Mouse (Mus musculus): Measurements from ENCODE around the gene Chst11.

Gene Chst11

DNA sequence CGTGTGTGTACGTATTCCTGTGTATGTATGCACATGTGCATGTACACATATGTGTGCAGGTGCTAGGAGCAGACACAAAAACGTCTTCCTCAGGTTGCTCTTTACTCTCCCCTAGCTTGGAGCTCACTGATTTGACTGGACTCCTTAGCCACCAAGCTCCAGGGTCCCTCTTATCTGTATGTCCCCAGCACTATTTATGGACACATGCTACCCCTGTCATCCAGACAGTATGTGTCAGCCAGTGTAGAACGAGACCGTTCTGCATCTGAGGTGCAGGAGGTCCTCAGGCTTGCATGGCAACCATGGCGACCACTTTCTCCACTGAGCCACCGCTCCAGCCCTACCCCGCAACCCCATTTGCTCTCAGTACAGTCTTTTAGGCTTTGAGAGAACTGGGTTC lies 93.4 kb downstream of the Chst11 start:
- DNase-seq (ENCODE audit: low spot score): no peak

DNA sequence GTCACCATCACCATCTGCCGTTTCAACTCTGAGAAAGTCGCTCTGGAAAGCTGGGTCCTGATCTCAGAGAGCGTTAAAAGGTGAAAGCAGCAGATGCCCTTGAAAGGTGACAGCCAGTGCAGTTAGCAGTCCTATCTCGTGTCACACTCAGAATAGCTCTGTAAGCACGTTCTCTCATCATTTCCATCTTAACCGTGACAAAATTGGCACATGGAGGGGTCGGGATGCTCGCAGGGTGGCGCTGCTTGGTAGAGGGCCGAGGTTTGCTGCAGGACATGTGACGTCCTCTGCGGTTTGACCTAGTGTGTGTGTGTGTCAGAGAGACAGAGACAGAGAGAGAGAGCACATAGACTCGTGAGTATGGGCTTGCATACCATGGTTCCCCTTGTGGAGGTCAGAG lies 94.5 kb downstream of the Chst11 start:
- DNase-seq (ENCODE audit: low spot score): no peak

DNA sequence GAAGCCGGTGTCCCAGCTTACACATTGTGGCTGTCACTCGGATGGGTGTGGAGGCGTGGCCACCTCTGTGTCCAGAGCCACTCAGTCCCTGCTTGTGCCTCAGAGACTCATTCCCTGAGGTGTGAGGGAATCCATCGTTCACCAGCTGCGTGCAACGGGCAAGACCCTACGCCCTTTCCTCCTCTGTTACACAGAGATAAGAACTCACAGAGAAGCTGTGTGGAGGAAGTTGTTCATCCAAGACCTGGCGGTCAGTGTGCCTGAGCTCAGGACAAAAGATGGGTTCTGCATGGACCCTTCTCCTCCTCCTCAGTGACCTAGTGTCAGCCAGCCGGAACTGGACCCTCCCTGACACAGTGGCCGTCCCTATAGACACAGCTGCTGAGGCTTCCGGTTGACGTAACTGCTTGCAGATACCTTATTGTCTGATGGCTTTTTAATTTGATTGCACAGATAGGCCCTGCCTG lies 95.0 kb downstream of the Chst11 start:
- DNase-seq (ENCODE audit: low spot score): no peak

DNA sequence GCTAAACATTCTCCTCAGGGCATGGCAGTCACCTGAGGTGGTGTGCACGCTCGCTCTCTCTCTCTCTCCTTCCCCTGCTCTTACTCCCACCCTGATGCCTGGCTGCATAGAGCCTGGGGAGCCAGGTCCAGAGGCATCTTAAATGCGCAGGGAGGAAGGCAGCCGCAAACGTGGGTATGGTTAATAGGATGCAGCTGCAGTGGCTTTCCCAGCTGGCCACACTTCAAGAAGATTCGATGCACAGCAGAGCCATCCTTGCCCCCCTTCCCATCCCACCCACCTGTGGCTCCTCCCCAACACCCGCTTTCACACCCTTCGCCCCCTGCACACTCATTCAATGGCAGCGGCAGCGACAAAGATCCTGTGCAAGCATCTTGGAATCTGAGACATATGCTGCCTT lies 95.6 kb downstream of the Chst11 start:
- no peak for DNase-seq (ENCODE audit: low spot score)

DNA sequence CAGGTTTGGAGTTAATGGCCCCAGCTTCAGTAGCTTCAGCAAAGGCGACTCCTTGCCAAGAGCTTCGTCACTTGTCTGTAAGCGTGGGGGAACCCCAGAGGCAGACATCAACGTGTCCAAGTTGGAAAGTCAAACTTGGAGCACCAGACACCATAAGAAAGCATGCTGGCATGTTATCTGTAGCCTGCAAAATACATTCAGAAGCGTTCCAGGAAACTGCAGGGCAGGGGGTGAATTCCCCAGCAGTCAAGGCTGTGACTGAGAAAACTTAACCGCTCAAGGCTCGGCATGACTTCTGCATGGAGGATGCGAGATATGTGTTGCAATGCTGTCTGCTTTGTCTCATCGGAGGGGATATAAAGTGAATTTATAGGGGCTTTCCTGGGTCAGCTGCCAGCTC lies 98.6 kb downstream of the Chst11 start:
- DNase-seq (ENCODE audit: low spot score): no peak

DNA sequence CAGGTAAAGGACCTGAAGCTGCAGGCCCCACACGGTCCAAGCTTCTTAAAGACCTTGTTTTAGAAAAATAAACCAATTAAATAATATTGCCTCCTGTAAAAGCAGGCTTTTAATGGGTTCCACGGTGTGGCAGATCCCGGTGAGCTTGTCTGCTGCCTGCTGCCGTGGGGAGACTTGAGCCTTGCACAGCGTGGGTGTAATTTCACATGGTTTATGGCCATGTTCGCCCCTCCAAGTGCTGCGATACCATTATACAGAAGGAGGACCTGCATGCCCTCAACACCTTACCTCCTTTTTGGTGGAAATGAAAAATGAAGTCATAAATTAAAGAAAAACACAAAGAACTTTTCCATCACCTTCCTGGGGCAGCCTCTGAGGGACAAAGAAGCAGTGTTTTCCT lies 103.0 kb downstream of the Chst11 start:
- DNase-seq (ENCODE audit: low spot score): no peak

DNA sequence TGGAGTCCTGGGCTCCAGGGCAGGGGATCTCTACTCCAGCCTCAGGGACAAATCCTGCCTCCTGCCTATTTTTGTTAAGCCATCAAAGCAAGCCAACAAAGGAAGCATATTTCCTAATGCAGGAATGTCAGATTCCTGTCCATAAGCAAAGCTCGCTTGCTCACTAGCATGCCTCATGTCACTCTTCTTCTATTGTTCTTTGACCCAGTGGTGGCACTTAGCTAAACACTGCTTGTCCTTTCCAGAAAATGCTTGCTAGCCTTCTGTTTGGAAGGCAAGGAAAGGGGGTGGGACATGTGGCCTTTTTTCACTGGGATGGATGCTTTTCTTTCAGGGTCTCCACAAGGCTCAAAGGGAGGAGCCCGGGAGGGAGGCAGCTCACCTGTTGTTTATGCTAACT lies 103.5 kb downstream of the Chst11 start:
- no peak for DNase-seq (ENCODE audit: low spot score)

DNA sequence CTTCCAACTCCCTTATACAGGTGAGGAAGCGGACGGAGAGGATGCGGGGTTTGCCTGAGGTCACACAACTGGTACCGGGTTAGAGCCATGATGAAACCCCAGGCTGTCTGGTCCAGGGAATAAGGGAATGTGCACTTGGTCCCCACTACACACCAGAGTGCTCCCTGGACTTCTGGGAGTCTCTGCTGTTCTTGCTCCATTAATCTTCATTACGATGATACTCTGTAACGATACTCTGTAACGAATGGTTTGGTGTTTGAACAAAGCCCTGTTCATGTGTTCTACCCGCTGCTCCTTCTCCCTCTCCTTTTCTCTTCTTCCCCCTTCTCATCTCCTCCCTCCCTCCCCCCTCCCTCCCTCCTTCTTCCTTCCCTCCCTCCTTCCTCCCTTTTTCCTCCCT lies 104.9 kb downstream of the Chst11 start:
- no peak for DNase-seq (ENCODE audit: low spot score)

DNA sequence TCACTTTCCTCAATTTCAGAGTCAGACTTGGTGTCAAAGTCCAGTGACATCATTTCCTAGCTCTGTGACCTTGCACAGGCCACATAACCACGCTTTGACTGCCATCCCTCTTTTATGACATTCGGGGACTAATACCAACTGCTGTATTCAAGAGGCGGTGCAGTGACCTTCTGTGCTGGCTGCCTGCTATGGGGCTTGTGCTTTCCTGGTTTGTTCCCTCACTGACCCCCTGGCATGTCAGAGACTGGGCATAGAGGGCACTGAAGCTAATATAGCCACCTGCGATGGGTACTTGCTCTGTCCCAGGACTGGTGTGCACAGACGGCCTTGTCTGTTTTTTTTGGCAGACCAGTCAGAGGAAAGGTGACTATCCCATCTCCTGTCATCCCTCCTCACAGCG lies 108.4 kb downstream of the Chst11 start:
- no peak for DNase-seq (ENCODE audit: low spot score)

DNA sequence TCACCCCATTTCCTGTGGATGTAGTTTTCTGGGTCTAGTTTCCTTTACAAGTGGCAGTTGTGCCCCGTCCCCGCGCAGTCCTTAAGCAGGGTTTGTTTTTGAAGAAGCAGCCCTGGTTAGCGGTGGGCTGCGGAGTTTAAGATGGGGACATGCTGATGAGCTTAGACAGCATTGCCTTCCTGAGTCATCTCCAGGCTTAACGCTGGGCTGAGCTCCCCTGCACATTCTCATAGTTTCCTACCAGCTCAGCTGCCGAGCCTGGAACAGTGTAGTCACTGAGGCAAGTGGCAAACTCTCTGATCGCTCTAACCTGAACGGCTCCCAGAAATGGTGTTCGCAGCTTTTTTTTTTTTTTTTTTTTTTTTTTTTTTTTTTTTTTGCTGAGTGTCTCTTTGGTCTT lies 109.0 kb downstream of the Chst11 start:
- no peak for DNase-seq (ENCODE audit: low spot score)

DNA sequence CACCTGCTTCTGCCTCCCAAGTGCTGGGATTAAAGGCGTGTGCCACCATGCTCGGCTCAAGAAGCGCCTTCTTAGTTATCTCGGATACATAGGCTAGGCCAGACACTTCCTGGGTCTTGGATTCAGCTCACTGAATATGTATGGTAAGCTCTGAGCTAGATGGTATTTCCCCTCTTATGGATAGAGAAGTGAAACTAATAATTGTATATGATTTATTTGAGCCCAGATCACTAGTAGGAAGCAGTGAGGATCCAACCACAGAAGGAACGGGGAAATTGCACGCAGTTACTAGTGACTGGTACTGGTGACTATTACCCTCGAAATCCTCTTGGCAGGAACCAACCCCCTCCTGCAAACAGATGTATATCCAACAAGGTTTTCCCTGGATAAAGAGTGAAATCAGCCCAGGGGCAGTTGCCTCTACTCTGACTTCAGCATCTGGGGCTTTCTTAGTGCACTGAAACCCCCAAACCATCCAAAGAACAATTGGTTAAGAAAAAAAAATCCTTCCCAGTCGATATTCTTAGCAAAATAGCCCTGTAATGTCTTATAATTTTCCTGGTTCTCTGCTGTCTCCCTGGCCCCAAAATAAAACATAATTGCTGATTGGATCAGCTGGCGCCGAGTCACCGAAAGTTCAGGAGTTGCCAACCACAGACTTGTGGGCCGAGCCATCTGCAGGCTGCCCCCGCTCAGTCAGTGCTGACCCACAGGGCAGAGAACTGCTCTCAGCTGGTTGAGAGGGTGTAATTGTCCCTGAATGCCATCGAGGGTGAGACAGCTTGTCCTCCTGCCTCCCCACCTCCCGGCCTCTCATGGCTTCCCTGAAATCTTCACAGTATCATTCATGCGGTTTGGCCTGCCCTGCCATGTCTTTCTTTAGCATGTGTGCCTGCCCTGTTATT lies 109.8 kb downstream of the Chst11 start:
- no peak for DNase-seq (ENCODE audit: low spot score)

DNA sequence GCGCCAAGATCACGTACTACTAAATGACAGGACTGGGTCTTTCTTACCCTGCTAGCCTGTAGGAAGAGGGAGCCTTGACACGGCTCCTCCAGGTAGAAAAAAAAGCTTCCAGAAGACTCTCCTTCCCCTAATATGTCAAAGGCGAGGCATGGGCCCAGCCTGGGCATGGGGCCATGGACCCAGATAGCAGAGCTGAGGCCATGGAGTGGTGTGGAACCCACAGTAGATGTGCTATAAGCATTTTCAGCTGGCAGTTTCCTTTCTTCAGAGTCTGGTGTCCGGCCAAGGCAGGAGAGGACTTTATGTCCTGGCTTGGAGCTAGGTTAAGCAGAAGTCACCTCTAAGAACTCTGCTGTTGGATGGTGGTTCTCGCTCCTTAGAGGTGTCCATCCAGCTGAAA lies 111.0 kb downstream of the Chst11 start:
- DNase-seq (ENCODE audit: low spot score): no peak

DNA sequence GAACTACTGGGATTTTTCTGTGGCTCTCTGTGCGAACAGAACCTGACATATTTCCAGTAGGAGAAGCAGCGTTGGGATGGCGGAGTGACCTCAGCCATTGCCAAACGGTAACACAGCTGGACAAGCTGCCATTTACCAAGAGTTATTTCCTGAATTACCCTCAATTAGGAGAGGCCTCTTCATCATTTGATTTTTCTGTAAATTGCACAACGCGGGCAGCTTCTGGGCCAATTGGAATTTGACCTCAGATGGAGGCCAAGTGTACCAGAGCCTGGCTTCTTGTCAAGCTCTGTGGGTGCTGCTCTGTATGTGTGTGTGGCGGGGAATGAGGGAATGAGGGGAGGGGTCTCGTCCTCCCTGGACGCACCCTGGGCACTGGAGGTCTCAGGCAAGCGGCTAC lies 113.6 kb downstream of the Chst11 start:
- no peak for DNase-seq (ENCODE audit: low spot score)

DNA sequence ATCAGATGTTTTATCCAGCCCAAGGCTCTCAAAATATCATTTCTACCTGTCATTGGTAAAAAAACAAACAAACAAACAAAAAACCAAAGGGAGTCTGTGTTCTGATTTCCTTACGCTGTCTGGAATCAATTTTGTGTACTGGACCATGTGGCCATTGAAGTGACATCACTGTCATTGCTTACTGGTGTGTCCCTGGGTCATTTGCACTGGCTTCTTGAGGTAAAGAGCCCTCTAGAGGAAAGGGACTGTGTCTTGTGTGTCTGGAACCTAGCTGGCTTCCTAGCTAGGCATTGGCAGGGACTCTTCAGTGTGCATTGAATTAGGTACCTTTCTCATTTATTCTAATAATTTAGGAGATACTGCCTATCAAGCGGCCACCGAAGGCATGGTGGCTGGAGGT lies 114.4 kb downstream of the Chst11 start:
- no peak for DNase-seq (ENCODE audit: low spot score)

DNA sequence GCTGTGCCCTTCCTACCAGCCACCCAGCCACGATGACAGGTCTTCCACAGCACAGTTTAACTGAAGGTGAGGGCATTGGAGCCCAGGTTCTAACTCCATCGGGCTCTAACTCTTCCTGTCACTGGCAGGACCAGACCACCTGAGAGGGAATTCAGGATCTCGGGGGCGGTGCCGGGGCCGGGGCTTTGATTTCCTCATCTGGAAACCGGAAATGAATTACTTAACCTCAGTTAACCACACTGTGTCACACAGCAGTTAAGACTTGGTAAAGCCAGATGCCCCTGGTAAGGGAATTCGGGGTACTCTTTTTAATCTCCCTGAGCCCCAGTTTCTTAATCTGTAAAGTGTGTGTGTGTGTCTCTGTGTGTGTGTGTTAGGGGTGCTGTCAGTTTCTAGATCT lies 115.6 kb downstream of the Chst11 start:
- no peak for DNase-seq (ENCODE audit: low spot score)

DNA sequence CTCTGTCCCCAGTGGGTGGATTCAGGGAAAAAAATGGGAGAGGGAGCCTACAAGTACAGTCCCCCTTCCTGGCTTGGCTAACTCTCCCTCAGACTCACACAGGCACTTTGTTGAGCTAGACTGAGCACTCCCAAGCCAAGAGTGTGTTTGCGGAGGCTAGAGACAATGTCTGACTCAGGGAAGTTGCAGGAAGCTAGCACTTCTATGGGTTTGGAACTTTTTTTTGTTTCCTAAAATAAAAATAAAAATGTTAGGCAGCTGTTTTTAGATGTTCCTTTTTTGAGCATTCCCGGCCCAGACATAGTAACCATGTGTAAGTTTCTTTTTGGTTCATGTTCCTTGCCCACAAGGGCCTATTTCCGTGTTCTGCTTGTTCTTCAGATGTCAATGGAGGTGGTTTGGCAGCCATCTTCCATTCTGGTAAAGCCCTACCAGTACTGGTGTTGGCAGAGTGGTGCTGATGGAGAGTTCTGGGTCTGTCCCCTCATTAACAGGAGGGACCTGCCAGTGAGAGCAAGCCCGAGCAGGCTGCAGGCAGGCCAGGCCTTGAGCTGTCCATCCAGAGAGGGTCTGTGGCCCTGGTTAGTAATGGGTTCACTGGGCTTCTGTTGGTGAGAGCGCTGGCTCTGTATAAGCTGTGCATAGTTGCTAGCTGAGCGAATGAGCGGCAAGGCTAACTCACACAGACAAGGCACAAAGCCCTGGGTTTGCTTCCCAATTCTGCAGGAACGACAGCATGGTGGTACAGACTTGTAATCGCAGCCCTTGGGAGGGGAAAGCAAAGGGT lies 116.3 kb downstream of the Chst11 start:
- no peak for DNase-seq (ENCODE audit: low spot score)

DNA sequence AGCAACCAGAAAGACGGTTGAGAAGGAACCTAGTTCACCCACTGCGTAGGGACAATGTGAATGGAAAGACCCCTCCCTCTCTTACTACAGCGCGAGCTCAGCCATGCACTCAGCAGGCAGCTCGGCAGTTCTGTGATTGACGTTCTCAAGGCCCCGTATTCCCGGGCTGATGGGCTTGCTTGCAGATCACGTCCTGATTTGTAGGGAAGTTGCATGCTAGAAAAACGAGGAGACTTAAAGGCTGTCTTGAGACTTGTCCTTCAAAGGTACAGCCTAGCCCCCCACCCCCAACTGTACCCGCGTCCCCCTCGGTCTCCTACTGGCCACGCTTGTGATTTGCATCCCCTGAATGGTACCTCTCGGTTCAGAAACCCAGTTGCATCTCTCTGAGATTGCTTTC lies 117.4 kb downstream of the Chst11 start:
- no peak for DNase-seq (ENCODE audit: low spot score)

DNA sequence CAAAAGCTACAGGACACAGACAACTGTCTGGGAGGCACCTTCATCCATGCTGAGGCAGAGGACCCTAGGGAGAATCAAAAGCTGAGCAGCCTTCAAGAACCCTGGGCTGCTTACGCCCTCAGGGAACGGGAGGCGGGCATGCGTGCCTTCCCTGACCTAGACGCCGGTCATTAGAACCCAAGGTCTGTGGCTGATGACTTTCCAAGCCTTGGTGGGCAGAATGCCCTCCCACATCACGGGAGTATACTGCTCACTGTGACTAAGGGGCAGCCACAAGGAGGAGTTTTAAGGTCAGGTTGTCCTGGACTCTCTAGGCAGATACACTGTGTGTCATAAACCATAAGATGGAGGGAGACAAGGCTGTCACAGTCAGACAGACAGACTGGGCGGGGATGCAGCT lies 118.9 kb downstream of the Chst11 start:
- no peak for DNase-seq (ENCODE audit: low spot score)

DNA sequence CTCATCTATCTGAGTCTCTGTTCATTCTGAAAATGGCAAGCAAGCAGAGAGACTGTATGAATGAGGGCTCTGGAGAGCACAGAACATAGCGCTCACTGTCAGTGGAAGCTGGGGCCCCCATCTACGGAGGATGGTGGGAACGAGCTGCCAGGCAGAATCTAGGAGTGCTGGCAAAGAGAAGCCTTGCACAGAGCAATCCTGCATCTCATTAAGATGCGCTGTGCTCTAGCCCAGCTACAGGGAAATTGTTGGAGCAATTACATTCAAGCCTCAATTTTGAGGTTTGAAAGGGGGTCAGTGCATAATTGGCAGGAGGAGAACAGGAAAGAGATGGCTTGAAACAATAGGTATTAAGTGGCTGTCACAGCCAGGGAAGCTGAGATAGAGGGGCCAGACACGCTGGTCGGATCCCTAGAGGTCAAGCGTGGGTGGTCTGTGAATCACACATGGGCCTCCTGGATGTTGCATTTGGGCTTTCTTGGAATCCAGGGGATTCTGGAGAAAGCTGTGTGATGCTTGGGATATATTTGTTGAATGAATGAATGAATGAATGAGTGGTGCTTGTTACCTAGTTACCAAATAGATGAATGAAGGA lies 121.0 kb downstream of the Chst11 start:
- DNase-seq (ENCODE audit: low spot score): no peak

DNA sequence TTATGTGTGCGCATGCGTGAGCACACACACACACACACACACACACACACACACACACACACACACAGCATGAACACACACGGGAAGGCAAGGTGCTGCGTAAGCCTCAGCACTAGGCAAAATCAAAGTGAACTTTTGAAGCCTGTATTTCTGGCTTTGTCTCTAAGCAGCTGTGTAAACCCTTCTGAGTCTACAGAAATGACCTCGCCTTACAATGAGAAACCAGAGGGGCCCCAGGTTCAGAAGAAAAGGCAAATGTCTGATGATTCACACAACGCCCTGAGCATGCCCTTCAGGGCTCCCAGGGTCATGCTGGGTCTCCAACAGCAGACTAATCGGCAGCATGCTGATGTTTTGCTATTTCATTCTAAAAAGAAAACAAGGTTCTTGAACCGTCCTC lies 122.1 kb downstream of the Chst11 start:
- DNase-seq (ENCODE audit: low spot score): no peak

DNA sequence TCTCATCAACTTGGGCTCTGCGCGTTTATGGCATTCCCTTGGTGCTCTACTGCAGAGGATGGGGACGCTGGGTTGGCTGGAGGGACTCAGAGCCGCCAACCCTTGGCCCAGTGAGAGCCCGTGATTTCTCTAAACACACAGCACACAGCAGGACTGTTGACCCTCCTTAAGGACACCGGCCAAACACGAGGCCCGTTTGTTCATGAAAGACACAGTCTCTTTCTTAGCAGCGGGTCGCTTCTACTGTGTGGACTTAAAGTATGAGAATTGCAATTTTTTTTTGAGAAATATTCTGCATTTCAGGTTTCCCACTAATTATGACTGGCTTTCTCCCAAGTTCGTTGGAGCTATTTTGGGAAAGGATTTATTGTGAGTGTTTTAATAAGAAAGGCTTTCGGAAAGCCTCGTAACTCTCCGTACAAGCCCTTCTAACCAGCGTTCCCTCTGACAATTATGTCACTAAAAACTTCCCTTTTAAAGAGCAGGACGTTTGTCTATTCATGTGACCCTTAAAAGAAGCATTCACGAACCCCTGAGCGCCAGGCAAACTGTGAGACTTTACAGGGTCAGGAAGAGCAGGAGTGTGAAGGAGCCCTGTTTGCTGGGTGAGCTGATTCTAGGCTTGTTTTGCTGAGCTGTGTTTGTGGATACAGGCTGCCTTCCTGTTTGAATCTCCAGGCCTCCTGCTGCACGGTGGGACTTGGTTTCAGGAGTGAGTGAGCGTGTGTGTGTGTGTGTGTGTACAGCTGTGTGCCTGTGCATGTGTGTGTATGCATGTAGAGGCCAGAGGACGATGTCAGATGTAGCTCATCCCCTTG lies 122.8 kb downstream of the Chst11 start:
- DNase-seq (ENCODE audit: low spot score): no peak

DNA sequence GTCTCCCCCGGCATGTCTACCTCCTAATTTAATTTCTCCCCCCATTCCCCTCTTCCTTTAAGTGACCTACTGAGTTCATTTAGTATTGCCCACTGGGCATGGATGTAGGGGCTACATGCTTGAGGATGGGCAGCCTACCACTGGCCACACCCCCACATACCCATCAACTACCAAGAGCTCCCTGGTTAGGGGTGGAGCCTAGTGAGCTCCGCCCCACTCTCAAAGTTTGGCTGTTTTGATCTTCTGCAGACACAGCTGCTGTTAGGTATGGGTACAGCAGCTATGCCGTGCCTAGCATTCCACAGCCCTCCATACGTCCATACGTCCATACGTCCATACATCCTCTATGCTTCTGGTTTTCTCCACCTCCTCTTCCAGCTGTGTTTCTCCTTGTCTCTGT lies 123.6 kb downstream of the Chst11 start:
- no peak for DNase-seq (ENCODE audit: low spot score)

Data from testis, postnatal 10 days (tissue).